ENCODE assay signal across 19 mouse cellular contexts in the genomic region with DNA sequence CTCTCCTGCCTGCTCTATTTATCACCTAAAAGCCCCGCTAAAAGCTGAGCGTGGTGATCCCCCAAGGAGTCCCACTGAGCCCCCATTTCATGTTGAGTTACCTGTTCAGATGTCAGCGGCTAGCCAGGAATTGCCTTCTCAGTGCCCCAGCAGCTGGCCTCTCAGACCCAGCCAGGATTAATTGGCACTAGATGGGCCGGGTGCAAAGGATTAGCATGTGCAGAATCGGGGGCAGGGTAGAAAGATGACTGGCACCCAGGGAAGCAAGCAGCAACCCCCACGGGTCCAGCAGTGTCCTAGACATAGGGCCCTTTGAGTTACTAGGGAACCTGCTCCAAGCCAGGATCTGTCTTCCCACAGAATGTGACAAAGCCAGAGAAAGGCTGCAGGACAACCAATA. TPM values are rescaled to one million over a fixed set of nuclear protein-coding genes. Genes with fewer than 3 reads are reported as not detected.
"Had no signal": no experiment of that assay in that cellular context is flagged by ENCODE, and none has a peak within 500 bp of the region (broad histone marks: within the 10 kb centered on the region; RNA-seq: fewer than 3 reads in every experiment).

Cngb1 (minus strand) TSS at position 155 of the 400 bp plus-strand sequence.

- H3K9ac ChIP-seq: liver, embryonic 13.5 days; liver, embryonic 15.5 days; liver, postnatal 0 days; lung, embryonic 15.5 days; midbrain, embryonic 13.5 days; midbrain, embryonic 15.5 days; neural tube, embryonic 12.5 days had no signal

- H3K4me1 ChIP-seq: liver, embryonic 15.5 days; lung, embryonic 15.5 days had no signal

- H3K4me2 ChIP-seq: liver, embryonic 13.5 days; liver, embryonic 15.5 days; lung, embryonic 15.5 days; midbrain, embryonic 11.5 days; midbrain, embryonic 13.5 days; midbrain, embryonic 15.5 days; neural tube, embryonic 12.5 days had no signal

- H3K4me3 ChIP-seq: liver, embryonic 13.5 days; liver, embryonic 15.5 days; lung, embryonic 15.5 days; megakaryocyte, embryonic 14.5 days; midbrain, embryonic 13.5 days; midbrain, embryonic 15.5 days; neural tube, embryonic 12.5 days had no signal

- ATAC-seq: liver, postnatal 0 days; lung, postnatal 0 days; midbrain, embryonic 13.5 days; midbrain, embryonic 15.5 days had no signal

- DNase-seq: liver, embryonic 13.5 days; liver, postnatal 0 days; lung, adult 2 months; lung, postnatal 14 days; lung, postnatal 36 days; right cerebral cortex, postnatal 14 days; thymus, adult 2 months; thymus, postnatal 25 days; thymus, postnatal 4 days had no signal

- H3K27ac ChIP-seq: liver, embryonic 13.5 days; liver, embryonic 15.5 days; lung, embryonic 15.5 days; macrophage; midbrain, embryonic 13.5 days; midbrain, embryonic 15.5 days; neural tube, embryonic 12.5 days had no signal

- H3K9me3 ChIP-seq: liver, embryonic 13.5 days; liver, embryonic 15.5 days; lung, embryonic 15.5 days; megakaryocyte, embryonic 14.5 days; midbrain, embryonic 13.5 days; midbrain, embryonic 15.5 days; neural tube, embryonic 12.5 days had no signal

- H3K27me3 ChIP-seq: liver, embryonic 15.5 days; lung, embryonic 15.5 days; midbrain, embryonic 13.5 days; midbrain, embryonic 15.5 days; neural tube, embryonic 12.5 days had no signal

- H3K36me3 ChIP-seq: liver, embryonic 13.5 days; liver, embryonic 15.5 days; lung, embryonic 15.5 days; midbrain, embryonic 13.5 days; midbrain, embryonic 15.5 days; neural tube, embryonic 12.5 days had no signal

RNA-seq across cellular contexts. Expression of gene Cngb1, which starts in this region (rescaled TPM):
- total RNA-seq: monocyte, adult 5-6 weeks had no signal
- polyA plus RNA-seq: liver, embryonic 13.5 days had no signal
